Mouse (Mus musculus) CD8-positive naive resting alpha-beta T cell, adult 2 months (primary cell): Measurements from ENCODE around the gene Ephb3.

Experiments used
- DNase-seq, 2 experiments: peaks; one replicate each; pipeline ENCODE4 v3.0.0; 2022; ENCODE audit warnings: low read depth in 2 of 2, low spot score in 2 of 2

Gene Ephb3

GRCm38 (mm10) chr16:21245931-21246390 lies 41.4 kb downstream of the Ephb3 start:
- peak; percentile 37 to 60 for DNase-seq

GRCm38 (mm10) chr16:21246391-21247036 lies 42.0 kb downstream of the Ephb3 start:
- DNase-seq: no peak

- no peak for DNase-seq
Observed at GRCm38 (mm10) chr16:21247037-21247432, 42.5 kb downstream of the Ephb3 start.

- DNase-seq: no peak
Observed at GRCm38 (mm10) chr16:21247871-21248712, 43.5 kb downstream of the Ephb3 start.

- no peak for DNase-seq
Observed at GRCm38 (mm10) chr16:21248713-21249531, 44.4 kb downstream of the Ephb3 start.

- no peak for DNase-seq
Observed at GRCm38 (mm10) chr16:21252401-21252955, 47.9 kb downstream of the Ephb3 start.

GRCm38 (mm10) chr16:21255574-21256304 lies 51.2 kb downstream of the Ephb3 start:
- DNase-seq: no peak

GRCm38 (mm10) chr16:21256514-21257305 lies 52.2 kb downstream of the Ephb3 start:
- DNase-seq: no peak

GRCm38 (mm10) chr16:21265417-21265816 lies 60.9 kb downstream of the Ephb3 start:
- no peak for DNase-seq

- no peak for DNase-seq
Observed at GRCm38 (mm10) chr16:21269775-21270174, 65.2 kb downstream of the Ephb3 start.

- no peak for DNase-seq
Observed at GRCm38 (mm10) chr16:21271773-21272247, 67.3 kb downstream of the Ephb3 start.

- no peak for DNase-seq
Observed at GRCm38 (mm10) chr16:21272748-21273147, 68.2 kb downstream of the Ephb3 start.
